Mouse (Mus musculus): ENCODE measurements around the gene Eci1. TPM values are rescaled to one million over a fixed set of nuclear protein-coding genes. Genes with fewer than 3 reads are reported as not detected.
"Not testable (repeated sequence)": the region's sequence is repeated elsewhere in the genome, so short reads cannot be mapped to it uniquely, and the experiment has no call there.

Gene Eci1
- polyA plus RNA-seq, 1 experiment from 2014 or later, result 74.6 TPM

DNA sequence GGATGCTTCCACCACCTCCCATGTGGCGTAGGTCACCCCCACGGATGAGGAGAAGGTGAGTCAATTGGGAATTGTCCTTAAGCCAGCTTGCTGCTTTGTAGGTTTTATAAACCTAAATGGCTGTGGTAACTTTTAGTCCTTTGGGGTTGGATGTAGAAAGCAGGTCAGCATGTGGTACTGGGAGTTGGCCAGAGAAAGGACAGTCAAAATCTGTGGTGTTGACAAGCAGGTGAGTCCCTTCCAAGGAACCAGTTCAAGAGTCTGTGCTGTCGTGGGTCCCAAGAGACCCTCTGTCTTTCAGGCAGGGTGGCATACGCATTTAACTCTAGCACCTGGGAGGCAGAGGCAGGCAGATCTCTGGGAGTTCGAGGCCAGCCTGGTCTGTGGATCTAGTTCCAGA lies 2.0 kb upstream of the Eci1 start:
- no peaks in the 10 kb centered on the region for H3K9me3 ChIP-seq (replicated peaks; ENCODE audit: control insufficient read depth, low read length)
- WGBS, result 94% methylated on average over 5 of the region's 5 CpGs
- H3K27ac ChIP-seq (replicated peaks; ENCODE audit: low read depth, low read length), result no peak overlapping the region
- no peak overlapping the region for H3K4me3 ChIP-seq (ENCODE audit: low read depth, low read length)
- H3K4me1 ChIP-seq (ENCODE audit: control insufficient read depth, insufficient read depth, low read length), result no peaks in the 10 kb centered on the region
- ATAC-seq (replicated peaks; ENCODE audit: insufficient number of reproducible peaks, low FRiP score, low TSS enrichment, low read depth) (no peak), DNase-seq (ENCODE audit: low spot score) (no peak)
- H3K4me2 ChIP-seq (ENCODE audit: low read depth, low read length), result no peak overlapping the region
- no peak overlapping the region for H3K9ac ChIP-seq (replicated peaks; ENCODE audit: low read length)
- peaks cover 20% of the 10 kb centered on the region for H3K36me3 ChIP-seq (replicated peaks; ENCODE audit: control insufficient read depth, insufficient read depth, low read depth, low read length)
- H3K27me3 ChIP-seq (ENCODE audit: control insufficient read depth, insufficient read depth, low read length), result no peaks in the 10 kb centered on the region

DNA sequence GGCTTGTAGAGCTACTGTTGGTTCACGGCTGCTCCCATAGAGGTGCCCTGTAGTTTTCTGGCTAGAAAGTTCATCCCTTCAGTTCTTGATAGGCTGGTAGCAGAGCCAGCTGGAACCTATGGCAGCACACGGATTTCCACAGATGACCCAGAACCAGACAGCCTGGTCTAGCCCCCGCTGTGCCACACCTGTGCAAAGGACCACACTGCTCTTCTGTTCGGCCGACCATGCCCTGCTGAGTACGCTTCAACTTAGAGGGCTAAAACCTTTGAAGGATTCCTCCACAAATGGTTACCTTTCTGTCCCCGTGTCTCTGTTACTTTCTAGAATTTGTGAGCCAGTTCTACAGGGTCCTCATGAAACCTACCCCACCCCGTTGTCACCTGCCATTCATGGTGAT lies 1.1 kb upstream of the Eci1 start:
- not testable (repeated sequence) for ATAC-seq (replicated peaks; ENCODE audit: insufficient number of reproducible peaks, low FRiP score, low TSS enrichment, low read depth); H3K4me3 ChIP-seq (ENCODE audit: low read depth, low read length); H3K27me3 ChIP-seq (ENCODE audit: control insufficient read depth, insufficient read depth, low read length); H3K9ac ChIP-seq (replicated peaks; ENCODE audit: low read length); H3K27ac ChIP-seq (replicated peaks; ENCODE audit: low read depth, low read length); H3K9me3 ChIP-seq (replicated peaks; ENCODE audit: control insufficient read depth, low read length); H3K4me1 ChIP-seq (ENCODE audit: control insufficient read depth, insufficient read depth, low read length); H3K4me2 ChIP-seq (ENCODE audit: low read depth, low read length); DNase-seq (ENCODE audit: low spot score)
- WGBS, result 88% methylated on average over 5 of the region's 8 CpGs
- H3K36me3 ChIP-seq (replicated peaks; ENCODE audit: control insufficient read depth, insufficient read depth, low read depth, low read length), result peaks cover 16% of the 10 kb centered on the region

DNA sequence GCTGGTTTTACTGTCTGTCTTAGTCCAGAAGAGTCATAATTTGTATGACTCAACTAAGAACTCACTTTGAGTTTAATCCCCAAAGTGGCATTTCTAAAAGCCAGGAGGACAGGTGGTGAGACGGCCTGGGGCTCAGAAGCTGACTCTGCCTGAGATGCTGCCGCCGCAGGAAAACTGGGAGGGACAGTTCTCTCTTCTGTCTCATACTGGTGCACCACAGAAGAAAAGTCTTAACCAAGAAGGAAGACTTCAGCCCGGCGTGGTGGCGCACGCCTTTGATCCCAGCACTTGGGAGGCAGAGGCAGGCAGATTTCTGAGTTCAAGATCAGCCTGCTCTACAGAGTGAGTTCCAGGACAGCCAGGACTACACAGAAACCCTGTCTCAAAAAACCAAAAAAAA lies 536 bp upstream of the Eci1 start:
- no peak overlapping the region; the same call in 1 of the 2 replicates for H3K4me2 ChIP-seq (ENCODE audit: low read depth, low read length)
- no peaks in the 10 kb centered on the region for H3K9me3 ChIP-seq (replicated peaks; ENCODE audit: control insufficient read depth, low read length)
- DNase-seq (ENCODE audit: low spot score) (no peak), ATAC-seq (replicated peaks; ENCODE audit: insufficient number of reproducible peaks, low FRiP score, low TSS enrichment, low read depth) (no peak)
- WGBS, result 92% methylated on average over 7 of the region's 7 CpGs
- no peak overlapping the region for H3K27ac ChIP-seq (replicated peaks; ENCODE audit: low read depth, low read length)
- no peaks in the 10 kb centered on the region for H3K27me3 ChIP-seq (ENCODE audit: control insufficient read depth, insufficient read depth, low read length)
- H3K9ac ChIP-seq (replicated peaks; ENCODE audit: low read length), result no peak overlapping the region
- H3K4me3 ChIP-seq (ENCODE audit: low read depth, low read length), result no peak overlapping the region
- H3K4me1 ChIP-seq (ENCODE audit: control insufficient read depth, insufficient read depth, low read length), result no peaks in the 10 kb centered on the region
- H3K36me3 ChIP-seq (replicated peaks; ENCODE audit: control insufficient read depth, insufficient read depth, low read depth, low read length), result peaks cover 14% of the 10 kb centered on the region

DNA sequence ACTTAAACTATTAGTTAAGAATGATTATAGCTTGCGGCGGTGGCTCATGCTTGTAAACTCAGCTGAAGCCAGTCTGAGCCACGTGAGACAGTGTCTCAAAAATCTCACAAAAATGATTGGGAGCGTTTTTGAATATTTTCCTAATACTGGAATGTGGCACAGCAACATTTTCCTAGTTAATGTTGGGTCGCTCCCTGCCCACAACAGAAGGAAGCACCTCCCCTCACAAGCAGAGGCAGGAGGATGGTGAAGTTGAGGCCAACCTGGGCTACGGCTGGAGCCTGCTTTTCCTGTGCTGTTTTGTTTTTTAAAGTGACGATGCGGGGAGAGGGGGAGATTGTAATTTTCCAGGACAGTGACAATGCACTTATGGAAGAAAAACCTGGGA lies 723 bp downstream of the Eci1 start:
- Histone ChIP-seq H3K9ac (replicated peaks; ENCODE audit: low read length) (peak overlapping the region; percentile 80), H3K4me2 (ENCODE audit: low read depth, low read length) (peak overlapping the region; percentile 47), H3K27ac (replicated peaks; ENCODE audit: low read depth, low read length) (peak overlapping the region; percentile 80; the same call in 1 of the 2 replicates), H3K4me3 (ENCODE audit: low read depth, low read length) (peak overlapping the region; percentile 50), H3K4me1 (ENCODE audit: control insufficient read depth, insufficient read depth, low read length) (no peaks in the 10 kb centered on the region), H3K9me3 (replicated peaks; ENCODE audit: control insufficient read depth, low read length) (no peaks in the 10 kb centered on the region), H3K36me3 (replicated peaks; ENCODE audit: control insufficient read depth, insufficient read depth, low read depth, low read length) (peaks cover 11% of the 10 kb centered on the region), H3K27me3 (ENCODE audit: control insufficient read depth, insufficient read depth, low read length) (no peaks in the 10 kb centered on the region)
- ATAC-seq (replicated peaks; ENCODE audit: insufficient number of reproducible peaks, low FRiP score, low TSS enrichment, low read depth) (no peak), DNase-seq (ENCODE audit: low spot score) (peak; percentile 26)
- WGBS, result 6% methylated on average over 8 of the region's 8 CpGs

DNA sequence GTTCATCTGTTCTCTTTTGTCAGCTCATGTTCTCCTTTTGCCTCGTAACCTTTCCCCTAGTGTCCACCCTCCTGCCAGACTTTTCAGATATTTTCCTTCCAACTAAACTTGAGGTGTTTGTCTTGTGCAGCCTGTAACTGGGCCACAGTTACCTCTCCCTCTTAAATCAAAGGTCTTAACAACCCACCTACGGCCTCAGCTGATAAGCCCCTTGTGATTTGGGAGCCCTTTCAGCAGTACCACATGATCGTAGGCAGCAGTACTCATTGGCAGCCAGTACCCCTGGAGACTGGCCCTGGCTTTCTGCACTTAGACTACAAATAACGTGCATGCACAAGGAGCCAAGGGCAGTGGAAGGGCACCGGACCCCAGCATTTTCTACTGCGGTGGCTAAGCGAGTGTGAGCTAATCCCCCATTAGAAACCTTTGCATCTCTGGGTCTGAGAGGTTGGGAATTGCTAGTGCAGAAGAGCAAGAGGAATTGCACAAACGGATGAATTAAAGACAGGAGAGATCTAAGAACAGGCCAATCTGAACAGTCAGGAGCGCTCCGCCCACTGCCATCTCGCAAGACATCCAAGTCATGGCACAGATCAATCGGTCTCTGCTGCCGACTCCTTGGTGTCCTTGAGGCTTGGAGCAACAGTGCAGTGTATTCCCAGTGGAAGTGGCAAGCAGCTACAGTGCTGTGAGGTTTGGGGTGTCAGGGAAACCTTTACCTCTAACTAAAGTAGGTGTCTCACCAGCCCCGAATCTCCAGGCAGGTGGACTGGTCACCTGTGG lies 3.0 kb downstream of the Eci1 start:
- Histone ChIP-seq H3K4me2 (ENCODE audit: low read depth, low read length) (no peak overlapping the region), H3K9ac (replicated peaks; ENCODE audit: low read length) (no peak overlapping the region), H3K4me1 (ENCODE audit: control insufficient read depth, insufficient read depth, low read length) (no peaks in the 10 kb centered on the region), H3K27me3 (ENCODE audit: control insufficient read depth, insufficient read depth, low read length) (no peaks in the 10 kb centered on the region), H3K9me3 (replicated peaks; ENCODE audit: control insufficient read depth, low read length) (no peaks in the 10 kb centered on the region), H3K27ac (replicated peaks; ENCODE audit: low read depth, low read length) (no peak overlapping the region), H3K36me3 (replicated peaks; ENCODE audit: control insufficient read depth, insufficient read depth, low read depth, low read length) (peaks cover 5% of the 10 kb centered on the region), H3K4me3 (ENCODE audit: low read depth, low read length) (no peak overlapping the region)
- ATAC-seq (replicated peaks; ENCODE audit: insufficient number of reproducible peaks, low FRiP score, low TSS enrichment, low read depth) (no peak), DNase-seq (ENCODE audit: low spot score) (no peak)
- 90% methylated on average over 14 of the region's 14 CpGs for WGBS

DNA sequence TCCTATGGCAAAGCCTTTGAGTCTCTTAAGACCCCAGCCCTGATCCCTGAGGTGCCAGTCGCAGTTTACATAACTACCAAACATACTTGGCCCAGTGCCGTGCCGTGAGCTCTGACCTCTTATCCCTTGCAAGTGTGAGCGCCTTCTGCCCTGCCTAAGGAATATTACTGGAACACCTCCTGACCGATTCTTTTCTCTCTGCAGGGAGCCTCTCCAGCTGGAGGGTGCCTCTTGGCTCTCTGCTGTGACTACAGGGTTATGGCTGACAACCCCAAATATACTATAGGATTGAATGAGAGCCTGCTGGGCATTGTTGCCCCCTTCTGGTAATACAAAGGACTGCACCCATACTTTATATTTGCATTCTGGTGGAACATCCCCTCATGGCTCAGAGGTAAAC lies 10.6 kb downstream of the Eci1 start:
- no peak overlapping the region for H3K4me3 ChIP-seq (ENCODE audit: low read depth, low read length)
- H3K36me3 ChIP-seq (replicated peaks; ENCODE audit: control insufficient read depth, insufficient read depth, low read depth, low read length), result peaks cover 3% of the 10 kb centered on the region; the same call in 1 of the 2 replicates
- no peaks in the 10 kb centered on the region for H3K4me1 ChIP-seq (ENCODE audit: control insufficient read depth, insufficient read depth, low read length)
- DNase-seq (ENCODE audit: low spot score), result peak; percentile 65
- H3K4me2 ChIP-seq (ENCODE audit: low read depth, low read length), result no peak overlapping the region
- no peak overlapping the region for H3K27ac ChIP-seq (replicated peaks; ENCODE audit: low read depth, low read length)
- H3K9me3 ChIP-seq (replicated peaks; ENCODE audit: control insufficient read depth, low read length), result no peaks in the 10 kb centered on the region
- ATAC-seq (replicated peaks; ENCODE audit: insufficient number of reproducible peaks, low FRiP score, low TSS enrichment, low read depth), result 0 out of 2 replicates have a peak, but pooled peaks have one; percentile 53
- H3K27me3 ChIP-seq (ENCODE audit: control insufficient read depth, insufficient read depth, low read length), result no peaks in the 10 kb centered on the region
- WGBS, result 75% methylated on average over 5 of the region's 5 CpGs
- no peak overlapping the region for H3K9ac ChIP-seq (replicated peaks; ENCODE audit: low read length)

DNA sequence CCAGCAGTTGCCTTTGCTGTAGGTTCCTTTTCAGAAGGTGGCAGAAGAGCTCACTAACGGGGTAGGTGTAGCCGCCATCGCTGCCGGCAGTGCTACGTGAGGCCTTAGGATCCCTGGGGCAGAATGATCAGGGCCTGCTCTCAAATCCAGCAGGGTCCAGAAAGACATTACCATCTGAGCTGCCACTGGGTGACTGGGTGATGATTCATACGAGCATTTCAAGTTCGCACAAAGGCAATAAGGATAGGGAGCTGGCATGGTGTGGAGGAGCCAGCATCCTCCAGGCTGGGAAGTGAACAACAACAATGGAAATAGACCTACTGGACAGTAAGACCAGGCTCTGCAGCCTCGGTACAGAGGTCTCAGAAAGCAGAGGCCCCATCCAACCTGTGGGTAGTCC lies 13.9 kb downstream of the Eci1 start:
- Histone ChIP-seq H3K27me3 (ENCODE audit: control insufficient read depth, insufficient read depth, low read length) (no peaks in the 10 kb centered on the region), H3K9me3 (replicated peaks; ENCODE audit: control insufficient read depth, low read length) (no peaks in the 10 kb centered on the region), H3K4me1 (ENCODE audit: control insufficient read depth, insufficient read depth, low read length) (no peaks in the 10 kb centered on the region), H3K9ac (replicated peaks; ENCODE audit: low read length) (no peak overlapping the region), H3K4me3 (ENCODE audit: low read depth, low read length) (no peak overlapping the region), H3K27ac (replicated peaks; ENCODE audit: low read depth, low read length) (no peak overlapping the region), H3K36me3 (replicated peaks; ENCODE audit: control insufficient read depth, insufficient read depth, low read depth, low read length) (peaks cover 15% of the 10 kb centered on the region), H3K4me2 (ENCODE audit: low read depth, low read length) (no peak overlapping the region)
- WGBS, result 92% methylated on average over 8 of the region's 8 CpGs
- ATAC-seq (replicated peaks; ENCODE audit: insufficient number of reproducible peaks, low FRiP score, low TSS enrichment, low read depth), result no peak
- no peak for DNase-seq (ENCODE audit: low spot score)

DNA sequence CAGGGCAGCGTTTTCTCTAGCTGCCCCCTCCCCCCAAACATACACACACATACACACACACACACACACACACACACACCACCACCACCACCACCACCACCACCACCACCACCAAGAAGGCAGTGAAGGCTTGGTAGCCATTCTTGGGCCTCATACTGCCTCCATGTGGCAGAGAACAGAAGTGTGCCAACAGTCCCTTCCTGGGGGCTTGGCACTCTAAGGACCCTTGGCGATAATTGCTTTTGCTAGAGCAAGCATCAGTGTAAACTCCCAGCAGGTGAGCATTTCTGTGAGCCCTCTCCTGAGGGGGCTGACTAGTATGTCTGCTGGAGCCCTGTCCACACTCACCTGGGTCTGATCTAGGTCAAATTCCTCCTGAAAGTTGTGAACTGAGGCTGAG lies 14.7 kb downstream of the Eci1 start:
- whole genome bisulfite sequencing, result 42% methylated on average over 2 of the region's 2 CpGs
- Histone ChIP-seq H3K4me1 (ENCODE audit: control insufficient read depth, insufficient read depth, low read length) (no peaks in the 10 kb centered on the region), H3K4me2 (ENCODE audit: low read depth, low read length) (no peak overlapping the region), H3K36me3 (replicated peaks; ENCODE audit: control insufficient read depth, insufficient read depth, low read depth, low read length) (peaks cover 17% of the 10 kb centered on the region), H3K4me3 (ENCODE audit: low read depth, low read length) (no peak overlapping the region), H3K27me3 (ENCODE audit: control insufficient read depth, insufficient read depth, low read length) (no peaks in the 10 kb centered on the region), H3K9me3 (replicated peaks; ENCODE audit: control insufficient read depth, low read length) (no peaks in the 10 kb centered on the region), H3K27ac (replicated peaks; ENCODE audit: low read depth, low read length) (no peak overlapping the region), H3K9ac (replicated peaks; ENCODE audit: low read length) (no peak overlapping the region)
- ATAC-seq (replicated peaks; ENCODE audit: insufficient number of reproducible peaks, low FRiP score, low TSS enrichment, low read depth) (no peak), DNase-seq (ENCODE audit: low spot score) (peak; percentile 20)
